Mouse (Mus musculus) heart, postnatal 0 days (tissue): ENCODE measurements around the gene Sparcl1. TPM values are rescaled to one million over a fixed set of nuclear protein-coding genes. Genes with fewer than 3 reads are reported as not detected.

Experiments
- ATAC-seq: fragments of 200-750 bp; cut with Nextera tagmentation; 2 replicates; pipeline ENCODE4 v1.8.0; 2017; ENCODE audit warnings: low read depth, moderate number of reproducible peaks, moderate library complexity; ENCODE audit not compliant: insufficient read depth
- DNase-seq: peaks from one replicate; pipeline ENCODE4 v3.0.0-alpha.2; 2016; ENCODE audit warnings: low spot score
- H3K27ac ChIP-seq: fragments of 300-500 bp; sonication (generic); 2 replicates; pipeline ENCODE4 v1.5.1; 2014; ENCODE audit warnings: low read depth, mild to moderate bottlenecking
- H3K27me3 ChIP-seq: fragments of 300-500 bp; sonication (generic); 2 replicates; pipeline ENCODE4 v1.6.1; 2014; ENCODE audit warnings: low read length, mixed read lengths; ENCODE audit not compliant: control insufficient read depth, insufficient read depth
- H3K36me3 ChIP-seq: fragments of 300-500 bp; sonication (generic); replicated peaks from 2 replicates; pipeline ENCODE4 v1.6.1; 2014; ENCODE audit warnings: low read length, mixed read lengths; ENCODE audit not compliant: control insufficient read depth, insufficient read depth
- H3K4me1 ChIP-seq: fragments of 300-500 bp; sonication (generic); 2 replicates; pipeline ENCODE4 v1.6.1; 2014; ENCODE audit warnings: antibody characterized with exemption; ENCODE audit not compliant: control insufficient read depth, insufficient read depth
- H3K4me2 ChIP-seq: fragments of 300-500 bp; sonication (generic); 2 replicates; pipeline ENCODE4 v1.6.1; 2014; ENCODE audit warnings: low read depth, mild to moderate bottlenecking, low read length, moderate library complexity
- H3K4me3 ChIP-seq: fragments of 300-500 bp; sonication (generic); 2 replicates; pipeline ENCODE4 v1.5.1; 2014; ENCODE audit warnings: low read depth, low read length
- H3K9ac ChIP-seq: fragments of 300-500 bp; sonication (generic); replicated peaks from 2 replicates; pipeline ENCODE4 v1.6.1; 2014; ENCODE audit warnings: low read depth, low read length, mixed read lengths
- H3K9me3 ChIP-seq: fragments of 300-500 bp; sonication (generic); replicated peaks from 2 replicates; pipeline ENCODE4 v1.6.1; 2016; ENCODE audit warnings: low read length; ENCODE audit not compliant: control insufficient read depth
- CTCF ChIP-seq: IDR thresholded peaks from 2 replicates; pipeline ENCODE4 v1.5.1; 2016; ENCODE audit warnings: antibody characterized with exemption, control low read depth, low read depth
- EP300 ChIP-seq: IDR thresholded peaks from 2 replicates; pipeline ENCODE4 v1.6.1; 2016; ENCODE audit warnings: antibody characterized with exemption, low read depth
- WGBS: fragments of 180-500 bp; shearing (Covaris S2); extraction: QIAGEN DNeasy Blood & Tissue Kit; methylation state at CpG from one replicate; pipeline ENCODE4 v1.1.7; 2014; 5-methylcytosine and 5-hydroxymethylcytosine counted together
- polyA plus RNA-seq: library from polyadenylated mRNA; unstranded; fragments of >200 nt; fragmentation: Nextera tagmentation; extraction: Ambion mirVana; gene quantifications from 2 replicates; pipeline ENCODE4 v1.2.1, GENCODE M21; 2015
- total RNA-seq: library from RNA; depleted of rRNA; stranded (reverse); fragments of >200 nt; gene quantifications from 2 replicates; pipeline ENCODE4 v1.2.3, GENCODE M21; 2014; ENCODE audit warnings: low replicate concordance

Gene Sparcl1
- total and polyA plus RNA-seq, 2 experiments from 2014 or later = 97.3 to 168 TPM

DNA sequence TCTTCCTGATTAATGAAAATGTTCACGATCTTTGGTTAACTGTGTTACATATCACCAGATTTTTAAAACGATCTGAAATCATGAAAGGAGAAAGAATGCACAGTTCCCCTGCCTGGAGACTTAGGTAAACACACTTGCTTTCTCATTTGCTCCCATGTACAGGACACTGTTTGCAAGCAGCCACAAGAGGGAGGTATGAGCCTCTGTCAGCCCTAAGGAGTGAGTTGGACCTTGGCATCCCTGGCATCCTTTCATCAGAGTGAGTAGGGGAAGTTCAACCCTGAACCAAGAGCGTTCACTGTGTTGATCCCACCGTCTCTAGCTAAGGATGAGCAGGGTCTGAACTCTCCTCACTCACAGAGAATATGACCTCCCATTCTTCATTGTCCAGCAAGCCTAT is 18.0 kb upstream of the Sparcl1 start:
- Histone ChIP-seq H3K27ac (no peak overlapping the region), H3K27me3 (no peaks in the 10 kb centered on the region), H3K4me1 (peaks cover 4% of the 10 kb centered on the region; the same call in 1 of the 2 replicates), H3K9ac (no peak overlapping the region), H3K9me3 (no peaks in the 10 kb centered on the region), H3K4me2 (no peak overlapping the region), H3K4me3 (no peak overlapping the region), H3K36me3 (no peaks in the 10 kb centered on the region)
- TF ChIP-seq EP300 = no peak
- peak; percentile 81 for TF ChIP-seq CTCF
- ATAC-seq (peak; percentile 33; the same call in 1 of the 2 replicates), DNase-seq (peak; percentile 49)
- WGBS = 40% methylated on average over 4 of the region's 4 CpGs

DNA sequence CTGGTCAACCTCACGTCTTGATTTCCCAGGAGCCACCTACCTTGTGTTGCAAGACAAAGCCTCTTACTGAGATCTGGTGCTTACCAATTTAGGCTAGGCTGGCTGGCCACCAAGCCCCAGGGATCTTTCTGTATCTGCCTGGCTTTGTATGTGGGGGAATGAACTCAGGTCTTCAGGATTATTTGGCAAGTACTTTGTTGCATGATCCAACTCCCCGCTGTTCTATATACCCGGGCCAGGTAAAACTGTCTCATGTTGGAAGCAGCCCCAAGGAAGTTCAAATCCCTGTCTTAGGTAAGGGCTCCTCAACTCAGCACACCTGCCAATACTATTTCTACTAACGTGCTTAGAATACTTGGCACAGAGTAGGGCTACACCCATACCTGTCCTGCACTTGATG is 17.4 kb upstream of the Sparcl1 start:
- no peak for ATAC-seq
- WGBS = 81% methylated on average over 4 of the region's 4 CpGs

DNA sequence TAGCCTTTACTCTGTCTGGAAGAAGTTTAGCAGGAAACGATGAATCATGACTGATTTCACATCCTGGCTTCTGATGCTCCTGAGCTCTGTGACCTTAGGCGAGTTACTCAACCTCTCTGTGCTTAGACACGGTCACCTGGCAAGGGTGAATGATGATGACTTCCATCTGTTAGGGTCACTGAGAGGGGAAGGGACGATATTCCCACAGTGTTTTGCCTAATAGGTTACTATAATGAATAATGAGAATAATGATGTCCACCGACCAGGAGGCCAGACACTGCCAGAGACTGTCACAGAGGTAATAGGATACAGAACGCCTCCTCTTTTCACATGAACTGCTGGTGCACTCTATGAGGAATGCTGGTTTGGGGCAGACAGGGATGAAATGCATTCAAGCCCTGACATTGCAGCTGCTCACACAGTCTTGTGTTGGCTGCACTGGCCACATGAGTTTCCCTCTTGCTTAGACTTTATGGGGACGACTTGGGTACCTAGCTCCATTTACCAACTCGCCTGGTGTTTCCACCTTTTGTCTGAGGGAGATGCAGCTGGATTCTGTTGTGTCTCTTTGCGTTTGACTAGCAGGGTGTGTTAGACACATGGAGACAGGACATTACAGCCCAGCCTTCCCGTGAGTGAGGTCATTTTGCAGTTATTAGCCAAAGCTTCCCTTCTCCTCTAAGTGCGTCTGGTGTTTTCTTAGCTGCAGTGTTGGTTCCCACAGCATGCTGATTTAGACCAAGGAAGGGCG is 14.9 kb upstream of the Sparcl1 start:
- 49% methylated on average over 12 of the region's 12 CpGs for WGBS
- Histone ChIP-seq H3K36me3 (no peaks in the 10 kb centered on the region), H3K4me2 (no peak overlapping the region), H3K27ac (peak overlapping the region; percentile 76), H3K9me3 (no peaks in the 10 kb centered on the region), H3K9ac (no peak overlapping the region), H3K4me3 (no peak overlapping the region), H3K27me3 (no peaks in the 10 kb centered on the region), H3K4me1 (peaks cover 4% of the 10 kb centered on the region; the same call in 1 of the 2 replicates)
- DNase-seq (peak; percentile 48), ATAC-seq (peak; percentile 47)
- no peak for TF ChIP-seq CTCF
- no peak for TF ChIP-seq EP300

More for the DNA sequence above, 17.4 kb upstream of the Sparcl1 start:
- H3K9ac ChIP-seq = no peak overlapping the region
- no peak for TF ChIP-seq CTCF
- no peak for TF ChIP-seq EP300
- H3K4me2 ChIP-seq = no peak overlapping the region
- no peaks in the 10 kb centered on the region for H3K27me3 ChIP-seq
- no peak overlapping the region for H3K27ac ChIP-seq
- no peak overlapping the region for H3K4me3 ChIP-seq
- H3K4me1 ChIP-seq = peaks cover 4% of the 10 kb centered on the region; the same call in 1 of the 2 replicates
- DNase-seq = no peak
- no peaks in the 10 kb centered on the region for H3K36me3 ChIP-seq
- no peaks in the 10 kb centered on the region for H3K9me3 ChIP-seq

DNA sequence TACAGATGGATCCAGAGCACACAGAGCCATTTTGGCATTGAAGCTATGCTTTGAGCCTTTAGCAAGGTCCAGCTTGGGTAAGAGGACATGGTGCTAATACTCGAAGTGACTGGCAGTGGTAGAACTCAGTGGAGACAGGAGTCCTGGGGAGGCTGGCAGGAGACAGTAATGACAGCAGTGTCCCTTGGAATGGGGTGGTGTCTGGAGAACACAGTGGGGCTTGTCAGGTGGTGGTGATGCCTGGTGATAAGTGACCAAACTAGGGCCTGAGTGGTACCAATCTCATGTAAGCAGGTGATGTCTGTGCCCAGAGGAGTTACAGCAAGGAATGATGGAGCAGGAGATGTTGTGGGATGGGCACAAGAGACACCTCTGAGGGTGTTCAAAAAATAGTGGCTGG is 13.8 kb upstream of the Sparcl1 start:
- Histone ChIP-seq H3K9ac (no peak overlapping the region), H3K4me3 (no peak overlapping the region), H3K4me2 (no peak overlapping the region), H3K9me3 (no peaks in the 10 kb centered on the region), H3K27me3 (no peaks in the 10 kb centered on the region), H3K4me1 (peaks cover 4% of the 10 kb centered on the region; the same call in 1 of the 2 replicates), H3K27ac (peak overlapping the region; percentile 76), H3K36me3 (no peaks in the 10 kb centered on the region)
- ATAC-seq (no peak), DNase-seq (no peak)
- no peak for TF ChIP-seq EP300
- TF ChIP-seq CTCF = no peak
- WGBS = 64% methylated on average over 1 of the region's 1 CpGs

DNA sequence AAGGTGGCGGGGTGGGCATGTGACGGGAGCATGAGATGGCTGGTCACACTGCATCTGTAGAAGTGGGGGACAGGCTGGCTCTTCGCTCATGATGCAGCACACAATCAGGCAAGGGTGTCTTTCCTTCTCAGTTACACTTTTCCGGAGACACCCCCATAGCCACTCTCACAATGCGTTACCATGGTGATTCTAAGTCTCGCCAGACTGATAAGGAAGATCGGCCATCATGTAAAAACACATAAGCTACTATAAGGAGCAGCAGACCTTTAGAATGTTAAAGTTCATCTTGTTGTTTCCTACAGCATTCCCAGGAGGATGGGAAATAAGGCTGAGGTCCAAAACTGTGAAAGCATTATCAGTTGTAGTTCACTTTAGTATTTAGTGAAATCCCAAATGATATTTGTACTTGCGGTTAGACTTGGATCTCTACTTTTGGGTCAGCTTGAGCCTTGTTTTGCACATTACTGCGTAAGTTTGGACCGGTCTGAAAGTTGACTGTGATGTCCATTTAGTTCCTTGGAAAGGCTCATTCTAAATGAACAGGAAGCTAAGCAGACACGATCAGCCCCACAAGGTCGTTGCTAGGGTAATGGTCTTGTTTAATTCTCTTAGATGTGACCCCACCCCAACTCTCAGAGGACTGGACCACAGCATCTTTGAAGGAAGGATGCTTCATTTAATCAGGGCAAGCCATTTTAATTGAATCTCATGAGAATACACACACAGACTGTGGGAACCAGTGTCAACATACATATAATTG is 13.2 kb upstream of the Sparcl1 start:
- ATAC-seq (peak; percentile 27; the same call in 1 of the 2 replicates), DNase-seq (no peak)
- WGBS = 66% methylated on average over 12 of the region's 12 CpGs
- no peak overlapping the region for H3K4me2 ChIP-seq
- peak overlapping the region; percentile 76 for H3K27ac ChIP-seq
- TF ChIP-seq EP300 = no peak
- TF ChIP-seq CTCF = no peak
- H3K36me3 ChIP-seq = no peaks in the 10 kb centered on the region
- no peaks in the 10 kb centered on the region for H3K9me3 ChIP-seq
- H3K9ac ChIP-seq = no peak overlapping the region
- H3K4me3 ChIP-seq = no peak overlapping the region
- no peaks in the 10 kb centered on the region for H3K27me3 ChIP-seq
- peaks cover 4% of the 10 kb centered on the region; the same call in 1 of the 2 replicates for H3K4me1 ChIP-seq
